Mouse (Mus musculus): ENCODE measurements around the gene Golph3. TPM values are rescaled to one million over a fixed set of nuclear protein-coding genes. Genes with fewer than 3 reads are reported as not detected.
"Not testable (repeated sequence)": the region's sequence is repeated elsewhere in the genome, so short reads cannot be mapped to it uniquely, and the experiment has no call there.

Golph3 gene
- polyA plus RNA-seq, 1 experiment from 2014 or later: 70.6 TPM

DNA sequence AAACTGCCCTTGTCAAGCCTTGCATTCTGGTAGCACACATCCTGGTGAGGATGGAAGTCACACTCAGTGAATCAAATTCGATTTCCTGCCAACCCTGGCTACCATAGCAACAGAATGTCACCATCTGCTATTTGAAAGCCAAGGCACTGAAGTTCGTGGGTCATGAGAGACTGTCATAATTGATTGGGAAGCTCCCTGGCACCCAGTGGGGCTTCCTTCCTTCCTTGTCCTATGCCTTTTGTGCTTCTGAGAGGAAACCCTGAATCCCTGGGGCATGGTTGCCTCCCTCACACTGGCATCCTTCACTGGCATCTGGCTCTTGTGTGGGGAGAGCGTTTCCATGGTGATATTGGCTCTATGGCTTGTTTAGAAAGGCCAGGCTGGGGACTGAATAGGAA is 44.8 kb downstream of the Golph3 start:
- WGBS: 25% methylated on average over 3 of the region's 3 CpGs

DNA sequence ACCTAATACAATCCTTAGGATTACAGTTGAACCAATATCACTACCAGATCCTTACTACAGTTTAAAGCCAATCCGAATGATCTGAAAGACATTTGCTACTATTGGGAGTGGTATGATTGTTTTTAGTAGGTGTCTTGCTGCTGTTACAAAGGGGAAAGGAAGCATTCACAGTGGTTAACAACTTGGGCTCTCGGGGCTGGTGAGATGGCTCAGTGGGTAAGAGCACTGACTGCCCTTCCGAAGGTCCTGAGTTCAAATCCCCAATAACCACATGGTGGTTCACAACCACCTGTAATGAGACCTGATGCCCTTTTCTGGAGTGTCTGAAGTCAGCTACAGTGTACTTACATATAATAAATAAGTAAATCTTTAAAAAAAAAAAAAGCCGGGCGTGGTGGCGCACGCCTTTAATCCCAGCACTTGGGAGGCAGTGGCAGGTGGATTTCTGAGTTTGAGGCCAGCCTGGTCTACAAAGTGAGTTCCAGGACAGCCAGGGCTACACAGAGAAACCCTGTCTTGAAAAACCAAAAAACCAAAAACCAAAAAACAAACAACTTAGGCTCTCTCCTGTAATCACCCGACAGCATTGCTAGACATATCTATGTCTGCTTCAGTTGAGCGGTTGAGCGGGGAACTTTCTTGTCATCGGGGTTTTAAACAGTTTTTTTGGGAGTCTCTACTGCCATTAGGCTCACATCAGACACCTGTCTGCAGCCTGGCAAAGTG is 45.5 kb downstream of the Golph3 start:
- not testable (repeated sequence) for H3K4me3 ChIP-seq; H3K27me3 ChIP-seq (ENCODE audit: insufficient read depth, poor library complexity, severe bottlenecking); H3K36me3 ChIP-seq; DNase-seq (ENCODE audit: low spot score); H3K9me3 ChIP-seq
- peak overlapping the region; percentile 72; the same call in 1 of the 2 replicates for H3K27ac ChIP-seq
- 89% methylated on average over 11 of the region's 11 CpGs for WGBS
- H3K4me1 ChIP-seq (replicated peaks): peaks cover 35% of the 10 kb centered on the region

More for the DNA sequence above, 44.8 kb downstream of the Golph3 start:
- Histone ChIP-seq H3K27ac (0 out of 2 replicates have a peak overlapping the region, but pooled peaks have one; percentile 6), H3K4me3 (no peak overlapping the region), H3K36me3 (no peaks in the 10 kb centered on the region), H3K27me3 (ENCODE audit: insufficient read depth, poor library complexity, severe bottlenecking) (peaks cover 4% of the 10 kb centered on the region; the same call in 1 of the 2 replicates), H3K9me3 (no peaks in the 10 kb centered on the region), H3K4me1 (replicated peaks) (peaks cover 31% of the 10 kb centered on the region)
- DNase-seq (ENCODE audit: low spot score): peak; percentile 69

DNA sequence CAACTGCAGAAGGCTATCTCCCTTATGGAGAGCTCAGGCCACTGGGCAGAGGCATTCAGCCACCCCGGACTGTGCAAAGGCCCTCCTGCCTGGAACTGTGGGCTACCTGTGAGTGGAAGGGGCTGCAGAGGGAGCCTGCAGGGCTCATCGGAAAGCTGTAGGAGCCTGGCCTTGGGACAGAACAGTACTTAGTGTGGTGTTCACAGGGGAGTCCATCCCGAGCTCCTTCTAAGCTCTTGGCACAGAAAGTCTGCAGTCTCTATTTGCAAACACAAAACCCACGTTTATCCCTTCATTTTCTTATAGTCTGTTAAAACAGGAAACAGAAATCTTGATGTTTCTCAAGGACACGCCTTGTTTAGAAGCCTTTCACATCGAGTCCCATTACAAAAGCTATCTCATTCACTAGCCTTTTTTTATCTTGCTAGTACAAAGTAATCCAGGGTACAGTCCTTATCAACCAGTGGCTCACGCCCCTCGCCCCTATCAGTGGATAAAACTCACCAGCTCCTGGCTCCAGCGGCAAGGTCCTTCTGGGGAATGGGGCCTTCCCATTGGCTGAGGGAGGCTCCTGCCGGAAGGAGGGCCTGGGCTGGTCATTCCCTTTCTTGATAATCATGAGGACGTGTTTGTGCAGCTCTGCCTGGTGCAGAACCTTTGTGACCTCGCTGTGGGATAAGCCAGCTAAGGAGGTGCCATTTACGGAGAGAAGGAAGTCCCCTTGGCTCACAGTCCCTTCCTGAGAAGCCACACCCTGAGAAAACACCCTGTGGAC is 46.2 kb downstream of the Golph3 start:
- peaks cover 1% of the 10 kb centered on the region; the same call in 1 of the 2 replicates for H3K36me3 ChIP-seq
- 59% methylated on average over 13 of the region's 13 CpGs for WGBS
- H3K27me3 ChIP-seq (ENCODE audit: insufficient read depth, poor library complexity, severe bottlenecking): peaks cover 7% of the 10 kb centered on the region; the same call in 1 of the 2 replicates
- peak overlapping the region; percentile 72; the same call in 1 of the 2 replicates for H3K27ac ChIP-seq
- DNase-seq (ENCODE audit: low spot score): no peak
- peaks cover 35% of the 10 kb centered on the region for H3K4me1 ChIP-seq (replicated peaks)
- H3K9me3 ChIP-seq: no peaks in the 10 kb centered on the region
- no peak overlapping the region for H3K4me3 ChIP-seq

- Histone ChIP-seq H3K27me3 (ENCODE audit: insufficient read depth, poor library complexity, severe bottlenecking) (peaks cover 14% of the 10 kb centered on the region; the same call in 1 of the 2 replicates), H3K27ac (no peak overlapping the region)
Observed at GRCm38 (mm10) chr15:12368357-12368756, 47.1 kb downstream of the Golph3 start.

DNA sequence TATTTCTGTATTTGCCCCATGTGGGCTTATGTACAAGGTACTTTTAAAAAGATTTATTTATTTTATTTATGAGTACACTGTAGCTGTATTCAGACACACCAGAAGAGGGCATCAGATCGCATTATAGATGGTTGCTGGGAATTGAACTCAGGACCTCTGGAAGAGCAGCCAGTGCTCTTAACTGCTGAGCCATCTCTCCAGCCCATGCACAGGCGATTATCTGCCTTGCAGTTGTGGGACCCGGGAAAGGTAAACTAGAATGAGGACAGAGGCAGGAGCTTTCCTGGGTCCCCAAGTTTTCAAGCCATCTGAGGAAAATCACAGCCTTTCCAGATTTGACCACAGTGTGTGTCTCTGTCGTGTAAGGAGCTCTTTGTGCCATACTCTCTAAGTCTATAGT is 47.6 kb downstream of the Golph3 start:
- peaks cover 18% of the 10 kb centered on the region; the same call in 1 of the 2 replicates for H3K27me3 ChIP-seq (ENCODE audit: insufficient read depth, poor library complexity, severe bottlenecking)
- H3K4me1 ChIP-seq (replicated peaks): peaks cover 42% of the 10 kb centered on the region
- WGBS: 88% methylated on average over 4 of the region's 4 CpGs
- no peak overlapping the region for H3K4me3 ChIP-seq
- DNase-seq (ENCODE audit: low spot score): no peak
- H3K36me3 ChIP-seq: peaks cover 4% of the 10 kb centered on the region; the same call in 1 of the 2 replicates
- H3K27ac ChIP-seq: no peak overlapping the region
- H3K9me3 ChIP-seq: no peaks in the 10 kb centered on the region

More at GRCm38 (mm10) chr15:12368357-12368756, 47.1 kb downstream of the Golph3 start:
- no peaks in the 10 kb centered on the region for H3K9me3 ChIP-seq
- 79% methylated on average over 11 of the region's 11 CpGs for WGBS
- no peak for DNase-seq (ENCODE audit: low spot score)
- H3K4me3 ChIP-seq: no peak overlapping the region
- peaks cover 4% of the 10 kb centered on the region; the same call in 1 of the 2 replicates for H3K36me3 ChIP-seq
- H3K4me1 ChIP-seq (replicated peaks): peaks cover 37% of the 10 kb centered on the region

- Histone ChIP-seq H3K4me1 (replicated peaks) (peaks cover 47% of the 10 kb centered on the region), H3K36me3 (peaks cover 4% of the 10 kb centered on the region; the same call in 1 of the 2 replicates), H3K27me3 (ENCODE audit: insufficient read depth, poor library complexity, severe bottlenecking) (peaks cover 27% of the 10 kb centered on the region; the same call in 1 of the 2 replicates), H3K27ac (no peak overlapping the region), H3K4me3 (no peak overlapping the region), H3K9me3 (no peaks in the 10 kb centered on the region)
- DNase-seq (ENCODE audit: low spot score): no peak
- 93% methylated on average over 3 of the region's 3 CpGs for WGBS
Observed at GRCm38 (mm10) chr15:12370096-12370495, 48.8 kb downstream of the Golph3 start.

DNA sequence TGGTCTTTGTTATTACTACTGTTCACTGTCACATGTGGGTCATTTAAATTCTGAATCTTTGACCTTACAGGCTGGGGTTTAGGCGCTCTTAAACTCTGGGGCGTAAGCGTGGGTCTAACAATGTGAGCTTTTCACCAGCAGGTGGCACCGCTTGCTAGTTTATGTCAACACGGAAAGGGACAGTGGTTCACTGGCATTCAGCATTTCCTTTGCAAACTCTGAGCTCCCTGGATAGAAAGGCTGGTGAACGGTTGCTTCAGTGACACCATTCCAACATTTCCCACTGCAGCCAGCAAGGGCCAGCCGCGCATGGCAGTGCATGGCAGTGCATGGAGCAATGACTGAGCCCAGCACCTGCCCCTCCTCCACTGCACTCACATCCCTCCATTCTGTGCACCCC is 49.9 kb downstream of the Golph3 start:
- 6% methylated on average over 8 of the region's 8 CpGs for WGBS
- Histone ChIP-seq H3K4me3 (no peak overlapping the region), H3K27me3 (ENCODE audit: insufficient read depth, poor library complexity, severe bottlenecking) (peaks cover 29% of the 10 kb centered on the region; the same call in 1 of the 2 replicates), H3K36me3 (peaks cover 4% of the 10 kb centered on the region; the same call in 1 of the 2 replicates), H3K9me3 (no peaks in the 10 kb centered on the region), H3K4me1 (replicated peaks) (peaks cover 47% of the 10 kb centered on the region), H3K27ac (no peak overlapping the region)
- DNase-seq (ENCODE audit: low spot score): peak; percentile 71

DNA sequence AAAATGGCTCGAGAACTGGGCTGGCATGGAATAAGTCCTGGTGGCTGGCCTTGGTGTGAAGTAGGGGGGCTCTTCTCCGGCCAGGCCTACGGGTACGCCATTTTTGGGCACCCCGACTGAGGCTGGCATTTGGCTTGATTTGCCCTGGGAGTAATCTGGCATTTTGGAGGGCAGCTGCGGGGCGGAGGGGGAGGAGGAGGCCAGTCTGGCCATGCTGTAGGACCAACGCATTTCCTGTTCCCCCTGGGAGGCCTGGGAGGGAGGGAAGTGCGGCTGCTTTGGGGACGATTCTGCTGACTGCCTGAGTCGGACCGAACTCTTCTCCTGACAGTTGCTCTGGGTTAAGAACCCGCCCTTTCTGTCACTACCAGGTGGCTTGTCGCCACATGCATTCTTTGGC is 52.2 kb downstream of the Golph3 start:
- peaks cover 42% of the 10 kb centered on the region for H3K27me3 ChIP-seq (ENCODE audit: insufficient read depth, poor library complexity, severe bottlenecking)

DNA sequence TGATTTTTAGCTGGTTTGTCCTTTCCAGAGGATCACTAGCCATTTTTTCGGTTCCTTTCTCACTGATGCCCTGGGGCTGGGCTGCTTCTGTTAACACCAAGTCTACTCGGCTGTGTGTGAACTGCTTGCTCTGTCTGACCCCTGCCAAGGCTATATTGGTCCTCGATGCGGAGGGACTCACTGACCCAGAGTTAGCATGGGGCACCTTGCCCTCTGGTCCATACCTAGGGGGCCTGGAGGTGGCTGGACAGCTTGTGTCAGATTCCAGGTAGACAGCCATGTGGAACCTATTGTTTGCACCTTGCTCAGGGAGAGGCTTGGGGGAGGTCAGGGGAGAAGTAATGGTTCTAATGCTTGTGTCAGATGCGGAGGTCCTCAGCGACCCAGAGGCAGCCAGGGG is 52.7 kb downstream of the Golph3 start:
- peaks cover 36% of the 10 kb centered on the region for H3K4me1 ChIP-seq (replicated peaks)
- H3K27me3 ChIP-seq (ENCODE audit: insufficient read depth, poor library complexity, severe bottlenecking): peaks cover 42% of the 10 kb centered on the region
- DNase-seq (ENCODE audit: low spot score): no peak
- peaks cover 4% of the 10 kb centered on the region; the same call in 1 of the 2 replicates for H3K36me3 ChIP-seq
- WGBS: 78% methylated on average over 6 of the region's 6 CpGs
- H3K27ac ChIP-seq: no peak overlapping the region
- no peaks in the 10 kb centered on the region for H3K9me3 ChIP-seq
- H3K4me3 ChIP-seq: no peak overlapping the region

More for the DNA sequence above, 52.2 kb downstream of the Golph3 start:
- Histone ChIP-seq H3K4me1 (replicated peaks) (peaks cover 36% of the 10 kb centered on the region), H3K36me3 (peaks cover 4% of the 10 kb centered on the region; the same call in 1 of the 2 replicates), H3K9me3 (no peaks in the 10 kb centered on the region), H3K4me3 (no peak overlapping the region), H3K27ac (0 out of 2 replicates have a peak overlapping the region, but pooled peaks have one; percentile 57)
- DNase-seq (ENCODE audit: low spot score): no peak
- WGBS: 80% methylated on average over 14 of the region's 14 CpGs

GRCm38 (mm10) chr15:12374916-12375315 is 53.7 kb downstream of the Golph3 start:
- H3K9me3 ChIP-seq: no peaks in the 10 kb centered on the region
- H3K27me3 ChIP-seq (ENCODE audit: insufficient read depth, poor library complexity, severe bottlenecking): peaks cover 42% of the 10 kb centered on the region
- H3K27ac ChIP-seq: peak overlapping the region; percentile 70
- DNase-seq (ENCODE audit: low spot score): no peak
- WGBS: 59% methylated on average over 18 of the region's 18 CpGs
- H3K4me3 ChIP-seq: peak overlapping the region; percentile 49
- H3K36me3 ChIP-seq: peaks cover 4% of the 10 kb centered on the region; the same call in 1 of the 2 replicates
- peaks cover 36% of the 10 kb centered on the region for H3K4me1 ChIP-seq (replicated peaks)

DNA sequence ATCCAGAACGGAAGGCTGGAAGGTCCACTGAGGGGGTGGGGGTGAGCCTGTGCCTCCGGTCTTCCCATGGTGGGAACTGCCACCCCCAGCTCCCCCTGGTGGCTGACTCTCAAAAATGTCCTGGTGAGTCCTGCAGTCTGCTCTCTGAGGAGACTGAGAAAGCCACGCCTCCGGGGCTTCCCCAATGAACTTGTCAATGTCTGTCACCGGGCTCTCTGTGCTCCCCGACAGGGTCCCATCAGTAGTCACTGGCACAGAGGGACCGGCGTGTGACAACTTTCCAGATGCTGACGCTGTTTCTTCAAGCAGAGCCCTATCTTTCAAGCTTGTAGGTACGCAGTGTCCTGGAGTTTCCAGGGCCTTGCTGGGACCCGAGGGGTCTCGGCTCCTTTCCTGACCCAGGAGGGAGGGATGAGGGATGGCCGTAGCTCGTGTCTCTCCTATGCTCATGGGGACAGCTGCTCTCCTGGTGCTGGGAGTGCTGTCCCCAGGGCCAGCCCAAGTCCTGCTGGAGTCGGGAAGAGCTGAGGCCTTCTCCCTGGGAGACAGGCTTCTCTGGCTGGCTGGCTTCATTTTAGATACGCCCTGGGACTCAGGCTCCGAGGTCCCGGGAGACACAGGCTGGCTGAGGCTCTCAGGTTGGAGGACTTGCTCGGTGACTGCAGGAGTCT is 54.5 kb downstream of the Golph3 start:
- peak; percentile 93 for DNase-seq (ENCODE audit: low spot score)
- peaks cover 38% of the 10 kb centered on the region for H3K27me3 ChIP-seq (ENCODE audit: insufficient read depth, poor library complexity, severe bottlenecking)
- H3K27ac ChIP-seq: peak overlapping the region; percentile 70
- peak overlapping the region; percentile 49 for H3K4me3 ChIP-seq
- H3K36me3 ChIP-seq: peaks cover 4% of the 10 kb centered on the region; the same call in 1 of the 2 replicates
- no peaks in the 10 kb centered on the region for H3K9me3 ChIP-seq
- peaks cover 36% of the 10 kb centered on the region for H3K4me1 ChIP-seq (replicated peaks)
- WGBS: 2% methylated on average over 19 of the region's 19 CpGs

- WGBS: 40% methylated on average over 13 of the region's 13 CpGs
- H3K4me1 ChIP-seq (replicated peaks): peaks cover 32% of the 10 kb centered on the region
- H3K4me3 ChIP-seq: peak overlapping the region; percentile 49; the same call in 1 of the 2 replicates
- H3K27me3 ChIP-seq (ENCODE audit: insufficient read depth, poor library complexity, severe bottlenecking): peaks cover 38% of the 10 kb centered on the region
- no peak for DNase-seq (ENCODE audit: low spot score)
- peaks cover 4% of the 10 kb centered on the region; the same call in 1 of the 2 replicates for H3K36me3 ChIP-seq
- H3K27ac ChIP-seq: peak overlapping the region; percentile 62; the same call in 1 of the 2 replicates
- no peaks in the 10 kb centered on the region for H3K9me3 ChIP-seq
Observed at GRCm38 (mm10) chr15:12376491-12377069, 55.3 kb downstream of the Golph3 start.
